Mouse (Mus musculus): ENCODE results near the gene Wdr89. TPM values are rescaled to one million over a fixed set of nuclear protein-coding genes. Genes with fewer than 3 reads are reported as not detected.

Gene Wdr89
- polyA plus RNA-seq, 1 experiment = 3.2 TPM

- DNase-seq (ENCODE audit: low read depth) = no peak
Observed at GRCm38 (mm10) chr12:75616158-75616791, 53.1 kb downstream of the Wdr89 start.

GRCm38 (mm10) chr12:75615556-75615955 is 53.8 kb downstream of the Wdr89 start:
- no peak for DNase-seq (ENCODE audit: low read depth)

GRCm38 (mm10) chr12:75612711-75613110 is 56.6 kb downstream of the Wdr89 start:
- DNase-seq (ENCODE audit: low read depth) = no peak

GRCm38 (mm10) chr12:75599490-75599889 is 69.8 kb downstream of the Wdr89 start:
- DNase-seq (ENCODE audit: low read depth) = no peak

GRCm38 (mm10) chr12:75598988-75599387 is 70.3 kb downstream of the Wdr89 start:
- no peak for DNase-seq (ENCODE audit: low read depth)

- no peak for DNase-seq (ENCODE audit: low read depth)
Observed at GRCm38 (mm10) chr12:75597707-75598106, 71.6 kb downstream of the Wdr89 start.

- DNase-seq (ENCODE audit: low read depth) = peak; percentile 41
Observed at GRCm38 (mm10) chr12:75596154-75597002, 73.0 kb downstream of the Wdr89 start, which contains the start of gene Ppp2r5e. Ppp2r5e (minus strand) TSS chr12:75596245.

- DNase-seq (ENCODE audit: low read depth) = no peak
Observed at GRCm38 (mm10) chr12:75595291-75596153, 73.8 kb downstream of the Wdr89 start.

- no peak for DNase-seq (ENCODE audit: low read depth)
Observed at GRCm38 (mm10) chr12:75594404-75594803, 74.9 kb downstream of the Wdr89 start.

GRCm38 (mm10) chr12:75593817-75594216 is 75.5 kb downstream of the Wdr89 start:
- no peak for DNase-seq (ENCODE audit: low read depth)

GRCm38 (mm10) chr12:75587501-75587900 is 81.8 kb downstream of the Wdr89 start:
- DNase-seq (ENCODE audit: low read depth) = no peak

GRCm38 (mm10) chr12:75583776-75584175 is 85.6 kb downstream of the Wdr89 start:
- no peak for DNase-seq (ENCODE audit: low read depth)

Other genes with a start within 250 kb of the Wdr89 start
- 9.0 and 11.4 TPM in 2 replicates for gene Ppp2r5e, start 73.3 kb downstream of the Wdr89 start, polyA plus RNA-seq (2012; rRNA removed)
- 167 and 205 TPM in 2 replicates for gene Sgpp1, start 66.2 kb upstream of the Wdr89 start, polyA plus RNA-seq (2012; rRNA removed)
- 90.7 and 99.5 TPM in 2 replicates for gene Syne2, start 148.6 kb upstream of the Wdr89 start, polyA plus RNA-seq (2012; rRNA removed)

All from gonadal fat pad, adult 2 months (tissue).